Mouse (Mus musculus): ENCODE measurements around the gene Sept8.

DNA sequence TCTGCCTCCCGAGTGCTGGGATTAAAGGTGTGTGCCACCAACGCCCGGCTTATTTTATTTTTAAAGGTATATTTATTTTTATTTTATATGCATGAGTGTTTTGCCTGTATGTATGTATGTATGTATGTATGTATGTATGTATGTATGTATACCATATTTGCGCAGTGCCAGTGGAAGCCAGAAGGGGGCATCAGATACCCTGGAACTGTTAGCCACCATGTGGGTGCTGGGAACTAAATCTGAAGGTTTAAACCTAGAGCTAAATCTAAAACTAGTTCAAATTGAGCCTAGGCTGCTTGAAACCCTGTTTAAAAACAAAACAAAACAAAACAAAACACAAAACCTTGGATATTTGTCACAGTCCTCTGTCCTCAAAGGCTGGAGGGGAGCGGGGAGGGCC, 30.1 kb upstream of the Sept8 start:
- no peak for TF ChIP-seq POLR2A (IDR thresholded peaks at IDR 0.05; ENCODE audit: low read depth, low read length)
- no peak for TF ChIP-seq CTCF (IDR thresholded peaks at IDR 0.05; ENCODE audit: extremely low read depth, insufficient read depth, insufficient read length, insufficient replicate concordance)

Measured in spleen, adult 2 months (tissue).